Mouse (Mus musculus) midbrain, embryonic 15.5 days (tissue): ENCODE data around the gene Nectin4. TPM values are rescaled to one million over a fixed set of nuclear protein-coding genes. Genes with fewer than 3 reads are reported as not detected.

Experiments used
- ATAC-seq: fragments of 200-750 bp; cut with Nextera tagmentation; replicated peaks from 2 replicates; pipeline ENCODE4 v1.8.0; 2017; ENCODE audit warnings: moderate TSS enrichment
- H3K27ac ChIP-seq: fragments of 300-500 bp; sonication (generic); 2 replicates; pipeline ENCODE4 v1.5.1; 2015; ENCODE audit warnings: mild to moderate bottlenecking, inconsistent platforms
- H3K27me3 ChIP-seq: fragments of 300-500 bp; sonication (generic); replicated peaks from 2 replicates; pipeline ENCODE4 v1.6.1; 2015; ENCODE audit warnings: inconsistent platforms
- H3K36me3 ChIP-seq: fragments of 300-500 bp; sonication (generic); replicated peaks from 2 replicates; pipeline ENCODE4 v1.6.1; 2015; ENCODE audit warnings: inconsistent platforms
- H3K4me1 ChIP-seq: fragments of 300-500 bp; sonication (generic); 2 replicates; pipeline ENCODE4 v1.6.1; 2015; ENCODE audit warnings: inconsistent platforms
- H3K4me2 ChIP-seq: fragments of 300-500 bp; sonication (generic); 2 replicates; pipeline ENCODE4 v1.6.1; 2015; ENCODE audit warnings: inconsistent platforms, mild to moderate bottlenecking, moderate library complexity
- H3K4me3 ChIP-seq: fragments of 300-500 bp; sonication (generic); 2 replicates; pipeline ENCODE4 v1.5.1; 2015; ENCODE audit warnings: mild to moderate bottlenecking, inconsistent platforms
- H3K9ac ChIP-seq: fragments of 300-500 bp; sonication (generic); 2 replicates; pipeline ENCODE4 v1.6.1; 2015; ENCODE audit warnings: mild to moderate bottlenecking, inconsistent platforms
- H3K9me3 ChIP-seq: fragments of 300-500 bp; sonication (generic); 2 replicates; pipeline ENCODE4 v1.6.1; 2016; ENCODE audit warnings: inconsistent platforms
- WGBS: fragments of 180-500 bp; shearing (Covaris S2); methylation state at CpG from one replicate; pipeline ENCODE4 v1.1.7; 2015; ENCODE audit warnings: mixed read lengths; 5-methylcytosine and 5-hydroxymethylcytosine counted together
- polyA plus RNA-seq: library from polyadenylated mRNA; unstranded; fragments of >200 nt; fragmentation: Nextera tagmentation; extraction: Ambion mirVana; gene quantifications from 2 replicates; pipeline ENCODE4 v1.2.1, GENCODE M21; 2015

Gene Nectin4
- polyA plus RNA-seq, 1 experiment from 2014 or later, result 3.6 TPM

DNA sequence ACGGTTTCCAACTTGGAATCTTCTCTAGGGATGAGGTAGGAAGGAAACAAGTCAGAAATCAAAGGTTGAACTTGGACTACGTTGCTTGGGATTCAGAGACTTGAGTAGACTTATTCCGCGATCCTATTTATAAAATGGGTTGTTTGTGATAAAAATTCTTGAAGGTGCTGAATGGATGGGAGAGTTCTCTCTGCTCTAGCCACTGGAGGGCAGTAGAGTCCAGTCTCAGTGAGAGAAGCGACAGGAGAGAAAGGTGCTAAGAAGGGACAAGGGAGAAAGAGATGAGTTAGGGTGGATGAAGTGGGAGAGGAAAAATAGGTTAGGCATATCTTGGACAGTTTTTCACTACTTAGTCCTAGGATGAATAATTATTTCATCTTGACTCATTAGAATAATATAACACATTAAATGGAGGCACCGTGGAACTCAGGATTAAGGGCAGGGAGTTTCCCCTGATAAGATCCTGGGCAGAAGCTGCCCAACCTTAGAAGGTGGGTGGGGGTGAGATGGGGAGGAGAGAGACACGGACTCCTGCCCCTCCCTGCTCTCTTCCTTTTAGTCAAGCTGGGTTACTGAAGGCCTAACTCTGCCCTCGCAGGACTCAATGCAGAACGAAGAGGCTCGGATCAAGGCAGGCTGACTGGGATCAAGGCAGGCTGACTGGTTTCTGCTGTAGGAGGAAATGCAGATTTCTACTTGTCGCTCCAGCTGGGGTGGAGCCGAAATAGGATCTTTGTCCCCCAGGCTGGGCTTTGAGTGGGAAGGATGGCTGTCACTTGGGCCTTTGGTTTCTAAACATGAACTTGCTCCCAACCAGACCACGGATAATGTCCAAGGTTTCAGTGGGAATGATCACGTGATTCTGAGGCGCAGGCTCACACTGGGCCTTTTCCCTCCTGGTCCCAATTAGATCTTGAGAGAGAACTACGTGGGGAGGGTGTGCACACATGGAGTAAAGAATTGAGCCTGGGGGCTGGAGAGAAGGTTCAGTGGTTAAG is 8.5 kb upstream of the Nectin4 start:
- ATAC-seq, result peak; percentile 85
- 31% methylated on average over 16 of the region's 16 CpGs for WGBS

GRCm38 (mm10) chr1:171365934-171366333 is 4.0 kb upstream of the Nectin4 start:
- H3K36me3 ChIP-seq, result no peaks in the 10 kb centered on the region
- H3K4me2 ChIP-seq, result no peak overlapping the region
- no peak for ATAC-seq
- WGBS, result 65% methylated on average over 7 of the region's 7 CpGs
- peaks cover 8% of the 10 kb centered on the region for H3K4me1 ChIP-seq
- H3K27me3 ChIP-seq, result 0 out of 2 replicates have a peak, but pooled peaks cover 5% of the 10 kb centered on the region
- H3K9me3 ChIP-seq, result no peaks in the 10 kb centered on the region
- H3K9ac ChIP-seq, result no peak overlapping the region
- no peak overlapping the region for H3K4me3 ChIP-seq
- no peak overlapping the region for H3K27ac ChIP-seq

More for the DNA sequence above, 8.5 kb upstream of the Nectin4 start:
- Histone ChIP-seq H3K27ac (peak overlapping the region; percentile 88), H3K4me1 (peaks cover 20% of the 10 kb centered on the region), H3K4me2 (peak overlapping the region; percentile 64), H3K36me3 (0 out of 2 replicates have a peak, but pooled peaks cover 2% of the 10 kb centered on the region), H3K9me3 (no peaks in the 10 kb centered on the region), H3K27me3 (no peaks in the 10 kb centered on the region), H3K4me3 (peak overlapping the region; percentile 49), H3K9ac (peak overlapping the region; percentile 67)

DNA sequence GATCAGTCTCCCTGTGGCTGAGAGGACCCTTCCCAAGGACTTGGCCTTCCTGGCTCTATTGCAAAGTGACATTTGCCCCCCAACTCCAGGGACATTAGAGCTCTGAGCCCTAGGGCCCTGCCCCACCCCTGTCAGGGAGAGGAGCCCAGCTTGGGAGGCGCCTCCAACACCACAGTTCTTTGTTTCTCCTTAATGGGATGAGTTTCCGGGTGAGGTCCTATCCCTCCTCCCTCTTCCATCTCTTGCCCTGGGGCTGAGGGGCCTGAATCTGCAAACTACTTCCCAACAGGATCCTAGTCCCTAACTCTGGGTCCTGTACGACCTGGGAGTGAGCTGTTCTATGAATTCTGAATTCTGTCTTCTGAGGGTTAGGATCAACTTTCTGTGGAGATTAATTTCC is 3.0 kb downstream of the Nectin4 start:
- Histone ChIP-seq H3K9ac (no peak overlapping the region), H3K27ac (no peak overlapping the region), H3K36me3 (no peaks in the 10 kb centered on the region), H3K27me3 (0 out of 2 replicates have a peak, but pooled peaks cover 5% of the 10 kb centered on the region), H3K4me2 (no peak overlapping the region), H3K4me3 (no peak overlapping the region), H3K4me1 (no peaks in the 10 kb centered on the region), H3K9me3 (no peaks in the 10 kb centered on the region)
- ATAC-seq, result no peak
- WGBS, result 60% methylated on average over 3 of the region's 3 CpGs

DNA sequence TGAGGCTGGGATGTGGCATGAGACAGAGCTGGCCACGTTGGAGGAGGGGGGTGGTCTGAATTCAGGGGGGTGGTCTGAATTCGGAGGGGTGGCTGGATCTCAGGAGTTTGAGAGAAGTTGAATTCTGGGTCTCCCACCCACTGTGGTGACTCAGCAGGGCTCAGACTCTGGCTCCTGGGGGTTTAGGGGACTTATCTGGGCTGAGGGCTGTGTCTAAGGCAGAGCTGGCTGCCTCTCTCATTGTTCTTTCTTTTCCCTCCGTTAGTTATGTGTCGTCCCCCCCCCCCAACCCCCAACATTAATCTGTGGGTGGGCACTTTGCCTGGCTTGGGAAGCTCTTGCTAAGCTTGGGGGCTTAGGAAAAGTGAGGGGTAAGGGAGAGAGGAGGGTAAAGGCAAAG is 4.0 kb downstream of the Nectin4 start:
- WGBS, result 0% methylated on average over 4 of the region's 4 CpGs
- 0 out of 2 replicates have a peak, but pooled peaks cover 5% of the 10 kb centered on the region for H3K27me3 ChIP-seq
- no peaks in the 10 kb centered on the region for H3K4me1 ChIP-seq
- no peak overlapping the region for H3K4me3 ChIP-seq
- H3K4me2 ChIP-seq, result no peak overlapping the region
- no peaks in the 10 kb centered on the region for H3K9me3 ChIP-seq
- no peak overlapping the region for H3K27ac ChIP-seq
- H3K9ac ChIP-seq, result no peak overlapping the region
- H3K36me3 ChIP-seq, result no peaks in the 10 kb centered on the region
- no peak for ATAC-seq

DNA sequence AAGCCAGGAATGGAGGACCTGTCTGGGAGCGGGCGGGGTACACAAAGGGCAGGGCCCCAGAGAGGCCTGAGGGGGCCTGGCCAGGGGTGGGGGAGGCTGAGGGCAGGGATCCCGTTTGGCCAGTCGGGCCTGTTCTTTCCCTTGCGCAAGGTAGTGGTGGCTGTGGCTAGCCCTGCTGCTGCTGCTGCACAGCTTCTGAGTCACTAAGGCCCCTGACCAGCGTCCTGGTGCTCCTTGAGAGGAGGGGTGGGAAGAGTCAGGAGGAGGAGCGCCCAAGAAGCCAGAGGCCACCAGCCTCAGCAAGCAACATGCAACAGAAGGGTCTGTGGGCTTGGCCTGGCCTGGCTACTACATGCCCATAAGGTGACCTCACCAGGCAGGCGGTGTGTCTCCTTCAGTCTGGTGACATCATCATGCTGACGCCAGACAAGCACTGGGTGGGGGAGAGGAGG is 5.8 kb downstream of the Nectin4 start:
- no peak overlapping the region for H3K4me3 ChIP-seq
- H3K36me3 ChIP-seq, result no peaks in the 10 kb centered on the region
- H3K27ac ChIP-seq, result no peak overlapping the region
- H3K4me2 ChIP-seq, result no peak overlapping the region
- no peaks in the 10 kb centered on the region for H3K27me3 ChIP-seq
- ATAC-seq, result no peak
- peaks cover 4% of the 10 kb centered on the region; the same call in 1 of the 2 replicates for H3K4me1 ChIP-seq
- no peak overlapping the region for H3K9ac ChIP-seq
- H3K9me3 ChIP-seq, result no peaks in the 10 kb centered on the region
- 46% methylated on average over 9 of the region's 9 CpGs for WGBS

DNA sequence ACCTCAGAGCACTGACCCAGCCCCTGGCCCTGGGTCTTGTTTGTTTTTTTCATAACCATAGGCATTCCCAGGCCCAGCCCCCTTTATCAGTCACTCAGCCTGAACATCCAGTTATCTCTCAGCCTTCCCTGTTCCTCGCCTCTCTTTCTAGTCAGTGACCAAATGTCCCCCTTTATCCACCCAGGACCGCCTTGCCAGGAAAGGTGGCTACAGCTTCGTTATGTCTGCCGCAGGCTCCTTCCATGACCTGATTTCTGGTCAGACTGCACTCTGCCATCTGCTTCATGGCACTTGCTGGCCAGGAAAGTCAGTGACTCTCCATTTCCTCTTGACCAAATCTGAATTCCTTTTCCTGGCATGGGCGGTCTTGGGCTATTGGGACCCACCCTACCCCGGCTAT is 8.4 kb downstream of the Nectin4 start:
- ATAC-seq, result no peak
- WGBS, result 92% methylated on average over 6 of the region's 6 CpGs
- Histone ChIP-seq H3K9me3 (no peaks in the 10 kb centered on the region), H3K27me3 (no peaks in the 10 kb centered on the region), H3K27ac (no peak overlapping the region), H3K36me3 (no peaks in the 10 kb centered on the region), H3K9ac (no peak overlapping the region), H3K4me2 (no peak overlapping the region), H3K4me3 (no peak overlapping the region), H3K4me1 (peaks cover 4% of the 10 kb centered on the region; the same call in 1 of the 2 replicates)

GRCm38 (mm10) chr1:171379935-171380599 is 10.2 kb downstream of the Nectin4 start:
- no peaks in the 10 kb centered on the region for H3K9me3 ChIP-seq
- H3K27ac ChIP-seq, result 0 out of 2 replicates have a peak overlapping the region, but pooled peaks have one; percentile 5
- ATAC-seq, result peak; percentile 88
- peak overlapping the region; percentile 27 for H3K9ac ChIP-seq
- H3K27me3 ChIP-seq, result no peaks in the 10 kb centered on the region
- H3K36me3 ChIP-seq, result no peaks in the 10 kb centered on the region
- H3K4me3 ChIP-seq, result peak overlapping the region; percentile 37
- H3K4me1 ChIP-seq, result peaks cover 4% of the 10 kb centered on the region; the same call in 1 of the 2 replicates
- WGBS, result 2% methylated on average over 31 of the region's 31 CpGs
- peak overlapping the region; percentile 53 for H3K4me2 ChIP-seq

DNA sequence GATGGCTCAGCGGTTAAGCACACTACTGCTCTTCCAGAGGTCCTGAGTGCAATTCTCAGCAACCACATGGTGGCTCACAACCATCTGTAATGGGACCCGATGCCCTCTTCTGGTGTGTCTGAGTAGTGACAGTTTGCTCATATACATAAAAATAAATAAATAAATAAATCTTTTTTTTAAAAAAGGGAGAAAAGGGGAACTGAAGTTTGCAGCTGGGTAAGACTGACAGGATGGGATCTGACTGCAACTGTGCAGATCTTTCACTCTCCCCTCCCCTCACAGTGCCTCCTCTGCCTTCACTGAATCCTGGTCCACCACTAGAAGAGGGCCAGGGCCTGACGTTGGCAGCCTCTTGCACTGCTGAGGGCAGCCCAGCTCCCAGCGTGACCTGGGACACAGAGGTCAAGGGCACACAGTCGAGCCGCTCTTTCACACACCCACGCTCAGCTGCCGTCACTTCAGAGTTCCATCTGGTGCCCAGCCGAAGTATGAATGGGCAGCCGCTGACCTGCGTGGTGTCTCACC is 12.3 kb downstream of the Nectin4 start:
- H3K4me1 ChIP-seq, result peaks cover 4% of the 10 kb centered on the region; the same call in 1 of the 2 replicates
- H3K9me3 ChIP-seq, result no peaks in the 10 kb centered on the region
- no peak for ATAC-seq
- no peak overlapping the region for H3K9ac ChIP-seq
- WGBS, result 79% methylated on average over 11 of the region's 11 CpGs
- H3K27ac ChIP-seq, result no peak overlapping the region
- H3K4me2 ChIP-seq, result no peak overlapping the region
- no peaks in the 10 kb centered on the region for H3K36me3 ChIP-seq
- no peak overlapping the region for H3K4me3 ChIP-seq
- no peaks in the 10 kb centered on the region for H3K27me3 ChIP-seq

- Histone ChIP-seq H3K9me3 (no peaks in the 10 kb centered on the region), H3K4me1 (peaks cover 4% of the 10 kb centered on the region; the same call in 1 of the 2 replicates), H3K27me3 (no peaks in the 10 kb centered on the region), H3K4me2 (no peak overlapping the region), H3K4me3 (no peak overlapping the region), H3K27ac (no peak overlapping the region), H3K36me3 (no peaks in the 10 kb centered on the region), H3K9ac (no peak overlapping the region)
- no peak for ATAC-seq
- 72% methylated on average over 9 of the region's 9 CpGs for WGBS
These were observed 14.5 kb downstream of the Nectin4 start for GRCm38 (mm10) chr1:171384361-171384760.

- H3K27me3 ChIP-seq, result no peaks in the 10 kb centered on the region
- H3K36me3 ChIP-seq, result no peaks in the 10 kb centered on the region
- ATAC-seq, result no peak
- H3K4me1 ChIP-seq, result peaks cover 2% of the 10 kb centered on the region; the same call in 1 of the 2 replicates
- no peak overlapping the region for H3K27ac ChIP-seq
- no peak overlapping the region for H3K4me2 ChIP-seq
- H3K4me3 ChIP-seq, result no peak overlapping the region
- no peak overlapping the region for H3K9ac ChIP-seq
- 67% methylated on average over 9 of the region's 9 CpGs for WGBS
- H3K9me3 ChIP-seq, result no peaks in the 10 kb centered on the region
These were observed 15.3 kb downstream of the Nectin4 start for GRCm38 (mm10) chr1:171385171-171385570.

GRCm38 (mm10) chr1:171387099-171387498 is 17.2 kb downstream of the Nectin4 start:
- H3K36me3 ChIP-seq, result no peaks in the 10 kb centered on the region
- no peaks in the 10 kb centered on the region for H3K9me3 ChIP-seq
- H3K4me2 ChIP-seq, result no peak overlapping the region
- no peak overlapping the region for H3K4me3 ChIP-seq
- no peak for ATAC-seq
- no peaks in the 10 kb centered on the region for H3K4me1 ChIP-seq
- H3K9ac ChIP-seq, result no peak overlapping the region
- 26% methylated on average over 6 of the region's 6 CpGs for WGBS
- no peaks in the 10 kb centered on the region for H3K27me3 ChIP-seq
- H3K27ac ChIP-seq, result no peak overlapping the region
